ENCODE assay signal across 8 mouse cellular contexts in the genomic region with DNA sequence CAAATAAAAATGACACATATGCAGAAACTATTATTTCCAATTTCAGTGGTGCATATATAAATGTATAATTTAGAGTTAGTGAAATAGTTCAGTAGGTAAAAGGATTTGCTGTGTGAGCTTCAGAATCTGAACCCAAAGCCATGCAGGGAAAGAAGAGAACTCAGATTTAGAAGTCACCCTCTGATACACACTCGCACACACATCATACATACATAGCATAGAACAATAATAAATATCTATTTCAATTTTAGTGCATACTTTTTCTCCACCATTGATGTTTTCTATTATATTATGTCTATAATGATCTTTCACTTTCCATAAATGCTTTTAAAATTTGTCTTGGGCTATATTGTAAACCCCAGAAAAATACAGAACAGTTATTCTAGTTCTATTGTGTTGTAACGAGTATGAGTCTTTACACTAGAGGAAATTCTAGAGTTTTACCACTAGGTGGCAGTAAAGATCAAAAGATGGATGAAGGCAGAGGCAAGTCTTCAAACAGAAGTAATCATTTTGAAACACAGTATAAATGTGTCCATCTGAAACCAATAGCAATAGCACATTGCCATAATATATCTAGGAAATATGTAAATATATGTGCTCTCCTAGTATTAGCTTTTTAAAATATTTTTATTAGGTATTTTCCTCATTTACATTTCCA. TPM values are rescaled to one million over a fixed set of nuclear protein-coding genes. Genes with fewer than 3 reads are reported as not detected.
A peak's percentile ranks its signal among the peaks of the same experiment; 100 is the strongest.
DNase-seq lines count a peak whose midpoint lies in the region; ATAC-seq lines count a peak whose summit lies in the region.

No protein-coding gene starts in this region.

- no peaks in the 10 kb centered on the region for H3K36me3 ChIP-seq in neural tube, embryonic 11.5 days (ENCODE audit: control insufficient read depth, insufficient read depth, low read length)
- no peaks in the 10 kb centered on the region for H3K36me3 ChIP-seq in stomach, embryonic 14.5 days (ENCODE audit: control insufficient read depth, insufficient read depth, low read length)

- H3K9me3 ChIP-seq in neural tube, embryonic 11.5 days (ENCODE audit: control insufficient read depth, low read length) = no peaks in the 10 kb centered on the region
- no peaks in the 10 kb centered on the region for H3K9me3 ChIP-seq in stomach, embryonic 14.5 days (ENCODE audit: control insufficient read depth, low read depth, low read length)

- no peaks in the 10 kb centered on the region for H3K4me1 ChIP-seq in neural tube, embryonic 11.5 days (ENCODE audit: control insufficient read depth, insufficient read depth, low read length)
- H3K4me1 ChIP-seq in stomach, embryonic 14.5 days (ENCODE audit: control insufficient read depth, insufficient read depth, low read length) = no peaks in the 10 kb centered on the region

- H3K27me3 ChIP-seq in neural tube, embryonic 11.5 days (ENCODE audit: control insufficient read depth, insufficient read depth, low read length) = no peaks in the 10 kb centered on the region
- H3K27me3 ChIP-seq in stomach, embryonic 14.5 days (ENCODE audit: control insufficient read depth, insufficient read depth, low read length) = no peaks in the 10 kb centered on the region

- 52% methylated on average over 2 of the region's 2 CpGs for WGBS in neural tube, embryonic 11.5 days
- WGBS in large intestine, adult 2 months = 47% methylated on average over 2 of the region's 2 CpGs
- 45% methylated on average over 2 of the region's 2 CpGs for WGBS in stomach, embryonic 14.5 days

- no peak overlapping the region for H3K27ac ChIP-seq in neural tube, embryonic 11.5 days (ENCODE audit: low read depth, low read length)
- H3K27ac ChIP-seq in stomach, embryonic 14.5 days (ENCODE audit: low read length) = no peak overlapping the region

- peak; percentile 67 for ATAC-seq in neural tube, embryonic 11.5 days (ENCODE audit: insufficient read depth, low FRiP score, low TSS enrichment)
- peak; percentile 65; the same call in 1 of the 2 replicates for ATAC-seq in stomach, embryonic 14.5 days (ENCODE audit: insufficient number of reproducible peaks, insufficient read depth, low FRiP score, low read depth)

- peak; percentile 42 for DNase-seq in neural tube, embryonic 11.5 days (ENCODE audit: low spot score)
- DNase-seq in neural tube, embryonic 10.5 days (ENCODE audit: extremely low spot score, low spot score) = no peak
- peak; percentile 51 for DNase-seq in embryo, embryonic 11 days
- peak; percentile 38 for DNase-seq in large intestine, adult 2 months (ENCODE audit: low read depth, low spot score)
- no peak for DNase-seq in cerebellum, postnatal 4 days (ENCODE audit: low spot score in 2 of 2)
- DNase-seq in gastrocnemius, adult 18-20 months (ENCODE audit: low spot score) = no peak
- no peak for DNase-seq in testis, postnatal 10 days (ENCODE audit: low spot score)

- no peak overlapping the region for H3K4me2 ChIP-seq in neural tube, embryonic 11.5 days (ENCODE audit: low read depth)
- H3K4me2 ChIP-seq in stomach, embryonic 14.5 days (replicated peaks; ENCODE audit: low read depth, low read length) = no peak overlapping the region

- no peak overlapping the region for H3K4me3 ChIP-seq in neural tube, embryonic 11.5 days (ENCODE audit: low read depth, low read length)
- no peak overlapping the region for H3K4me3 ChIP-seq in stomach, embryonic 14.5 days (ENCODE audit: low read depth, low read length)

- H3K9ac ChIP-seq in neural tube, embryonic 11.5 days (ENCODE audit: low read length) = no peak overlapping the region
- no peak overlapping the region for H3K9ac ChIP-seq in stomach, embryonic 14.5 days (replicated peaks; ENCODE audit: low read depth, low read length)

RNA-seq across cellular contexts. Expression of a gene that starts 28.7 kb away (rescaled TPM):
- 4.8 and 5.1 TPM in 2 replicates for polyA plus RNA-seq in neural tube, embryonic 11.5 days (2014; fragmentation: Nextera tagmentation; extraction: Ambion mirVana)
- polyA plus RNA-seq in large intestine, adult 2 months (2012; rRNA removed) = 5.7 and 6.0 TPM in 2 replicates
- 417 and 455 TPM in 2 replicates for polyA plus RNA-seq in stomach, embryonic 14.5 days (2014; fragmentation: Nextera tagmentation; extraction: Ambion mirVana)
- 10 to 100 TPM; 10.5 to 21.5 TPM for total RNA-seq in gastrocnemius, adult 18-20 months (2021)

Comparison
In these comparisons a context has a peak if more than half of its experiments do, and no peak if none do; other contexts are left out.
1. DNase-seq: peak in neural tube, embryonic 11.5 days (single experiment), embryo, embryonic 11 days (single experiment) and large intestine, adult 2 months (single experiment); none in neural tube, embryonic 10.5 days (single experiment), cerebellum, postnatal 4 days (0 of 2), gastrocnemius, adult 18-20 months (single experiment) and testis, postnatal 10 days (single experiment).
2. RNA of a gene that starts 28.7 kb away (polyA plus RNA-seq): 417 to 455 TPM in stomach, embryonic 14.5 days; 5.7 to 6.0 TPM in large intestine, adult 2 months and 4.8 to 5.1 TPM in neural tube, embryonic 11.5 days; every median in the first group is over 10 times any median in the second.